Mouse (Mus musculus): ENCODE data around the gene Sema4d.

The Sema4d gene

GRCm38 (mm10) chr13:51814646-51815045 lies 21.1 kb upstream of the Sema4d start:
- no peak for DNase-seq (ENCODE audit: low spot score in 2 of 2)

GRCm38 (mm10) chr13:51813621-51814615 lies 20.4 kb upstream of the Sema4d start:
- DNase-seq (ENCODE audit: low spot score in 2 of 2) = no peak

GRCm38 (mm10) chr13:51808141-51808540 lies 14.6 kb upstream of the Sema4d start:
- no peak for DNase-seq (ENCODE audit: low spot score in 2 of 2)

- no peak for DNase-seq (ENCODE audit: low spot score in 2 of 2)
Observed at GRCm38 (mm10) chr13:51806220-51806619, 12.7 kb upstream of the Sema4d start.

GRCm38 (mm10) chr13:51805634-51806033 lies 12.1 kb upstream of the Sema4d start:
- no peak for DNase-seq (ENCODE audit: low spot score in 2 of 2)

GRCm38 (mm10) chr13:51800921-51801320 lies 7.4 kb upstream of the Sema4d start:
- peak; percentile 23 to 37 for DNase-seq (ENCODE audit: low spot score in 2 of 2)

- no peak for DNase-seq (ENCODE audit: low spot score in 2 of 2)
Observed at GRCm38 (mm10) chr13:51799735-51800522, 6.4 kb upstream of the Sema4d start.

- DNase-seq (ENCODE audit: low spot score in 2 of 2) = no peak
Observed at GRCm38 (mm10) chr13:51797899-51798746, 4.6 kb upstream of the Sema4d start.

GRCm38 (mm10) chr13:51793948-51794347 lies 401 bp upstream of the Sema4d start:
- DNase-seq (ENCODE audit: low spot score in 2 of 2) = no peak

GRCm38 (mm10) chr13:51792729-51793424 lies 670 bp downstream of the Sema4d start:
- DNase-seq (ENCODE audit: low spot score in 2 of 2) = peak; percentile 45 to 50

GRCm38 (mm10) chr13:51792135-51792573 lies 1.4 kb downstream of the Sema4d start:
- no peak for DNase-seq (ENCODE audit: low spot score in 2 of 2)

- DNase-seq (ENCODE audit: low spot score in 2 of 2) = no peak
Observed at GRCm38 (mm10) chr13:51791604-51792003, 1.9 kb downstream of the Sema4d start.

GRCm38 (mm10) chr13:51790793-51791192 lies 2.8 kb downstream of the Sema4d start:
- DNase-seq (ENCODE audit: low spot score in 2 of 2) = no peak

- DNase-seq (ENCODE audit: low spot score in 2 of 2) = no peak
Observed at GRCm38 (mm10) chr13:51787858-51788257, 5.7 kb downstream of the Sema4d start.

- no peak for DNase-seq (ENCODE audit: low spot score in 2 of 2)
Observed at GRCm38 (mm10) chr13:51786616-51787015, 6.9 kb downstream of the Sema4d start.

GRCm38 (mm10) chr13:51784476-51784875 lies 9.1 kb downstream of the Sema4d start:
- DNase-seq (ENCODE audit: low spot score in 2 of 2) = no peak

- no peak for DNase-seq (ENCODE audit: low spot score in 2 of 2)
Observed at GRCm38 (mm10) chr13:51783857-51784256, 9.7 kb downstream of the Sema4d start.

- DNase-seq (ENCODE audit: low spot score in 2 of 2) = no peak
Observed at GRCm38 (mm10) chr13:51780509-51781155, 12.9 kb downstream of the Sema4d start.

GRCm38 (mm10) chr13:51778983-51779962 lies 14.3 kb downstream of the Sema4d start:
- no peak for DNase-seq (ENCODE audit: low spot score in 2 of 2)

Measured in spleen, postnatal 14 days (tissue).